Mouse (Mus musculus): ENCODE results near the gene Rnf39. TPM values are rescaled to one million over a fixed set of nuclear protein-coding genes. Genes with fewer than 3 reads are reported as not detected.

The Rnf39 gene
- polyA plus RNA-seq, 1 experiment from 2014 or later: 0.13 TPM

- no peaks in the 10 kb centered on the region for H3K4me1 ChIP-seq
- H3K4me2 ChIP-seq: no peak overlapping the region
- ATAC-seq (replicated peaks; ENCODE audit: low FRiP score): no peak
- WGBS: 9% methylated on average over 2 of the region's 2 CpGs
- H3K27ac ChIP-seq: no peak overlapping the region
- H3K9me3 ChIP-seq (replicated peaks): no peaks in the 10 kb centered on the region
- H3K36me3 ChIP-seq: no peaks in the 10 kb centered on the region
- peaks cover 17% of the 10 kb centered on the region for H3K27me3 ChIP-seq
- no peak overlapping the region for H3K9ac ChIP-seq
- H3K4me3 ChIP-seq (replicated peaks): no peak overlapping the region
Observed at GRCm38 (mm10) chr17:36914108-36914507, 28.6 kb upstream of the Rnf39 start.

DNA sequence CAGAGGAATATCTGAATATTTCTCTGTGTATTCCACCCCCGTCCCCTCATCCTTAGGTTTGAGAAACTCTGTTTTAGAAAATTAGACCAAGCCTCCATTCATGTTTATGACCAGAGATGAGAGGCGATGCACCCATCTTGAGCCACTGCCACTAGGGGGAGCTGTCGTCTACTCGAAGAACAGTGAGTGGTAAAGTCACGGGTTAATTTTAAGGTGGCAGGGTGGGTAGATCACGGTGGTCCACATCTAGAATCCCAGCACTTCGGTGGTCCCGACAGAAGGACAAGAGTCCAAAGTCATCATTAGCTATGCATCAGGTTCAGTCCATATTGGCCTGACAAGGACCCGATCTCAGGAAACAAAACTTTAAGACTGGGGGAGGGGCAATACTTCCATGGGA lies 27.6 kb upstream of the Rnf39 start:
- Histone ChIP-seq H3K4me1 (no peaks in the 10 kb centered on the region), H3K4me3 (replicated peaks) (no peak overlapping the region), H3K27me3 (peaks cover 13% of the 10 kb centered on the region), H3K9ac (no peak overlapping the region), H3K36me3 (no peaks in the 10 kb centered on the region), H3K4me2 (no peak overlapping the region), H3K9me3 (replicated peaks) (no peaks in the 10 kb centered on the region), H3K27ac (no peak overlapping the region)
- 14% methylated on average over 9 of the region's 9 CpGs for WGBS
- ATAC-seq (replicated peaks; ENCODE audit: low FRiP score): no peak

DNA sequence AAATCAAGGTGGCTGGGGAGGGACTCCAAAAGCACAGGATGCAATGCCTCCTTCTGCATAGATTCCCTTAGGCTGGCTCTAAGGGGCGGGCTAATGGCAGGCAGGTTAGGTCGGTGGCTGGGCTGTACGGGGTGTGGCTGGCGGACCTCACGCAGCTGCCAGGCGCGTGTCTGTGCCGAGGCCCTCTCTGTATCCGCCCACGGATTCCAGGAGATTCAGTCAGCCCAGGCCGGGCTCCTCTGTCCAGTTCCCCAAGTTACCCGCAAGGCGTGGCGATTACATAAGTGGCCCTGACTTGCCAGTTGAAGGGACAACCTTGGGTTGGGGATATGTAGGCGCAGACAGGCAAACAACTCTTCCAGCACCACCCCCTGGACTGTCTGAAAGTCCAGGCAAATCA lies 22.5 kb upstream of the Rnf39 start:
- no peak overlapping the region for H3K4me2 ChIP-seq
- no peaks in the 10 kb centered on the region for H3K36me3 ChIP-seq
- H3K4me3 ChIP-seq (replicated peaks): no peak overlapping the region
- 45% methylated on average over 15 of the region's 15 CpGs for WGBS
- no peak overlapping the region for H3K27ac ChIP-seq
- 0 out of 2 replicates have a peak, but pooled peaks have one; percentile 58 for ATAC-seq (replicated peaks; ENCODE audit: low FRiP score)
- peaks cover 5% of the 10 kb centered on the region for H3K27me3 ChIP-seq
- no peaks in the 10 kb centered on the region for H3K9me3 ChIP-seq (replicated peaks)
- no peak overlapping the region for H3K9ac ChIP-seq
- 0 out of 2 replicates have a peak, but pooled peaks cover 2% of the 10 kb centered on the region for H3K4me1 ChIP-seq

- no peak for ATAC-seq (replicated peaks; ENCODE audit: low FRiP score)
- H3K27me3 ChIP-seq: no peaks in the 10 kb centered on the region
- H3K36me3 ChIP-seq: no peaks in the 10 kb centered on the region
- H3K9me3 ChIP-seq (replicated peaks): no peaks in the 10 kb centered on the region
- 0 out of 2 replicates have a peak, but pooled peaks cover 2% of the 10 kb centered on the region for H3K4me1 ChIP-seq
- no peak overlapping the region for H3K9ac ChIP-seq
- H3K27ac ChIP-seq: no peak overlapping the region
- WGBS: 86% methylated on average over 4 of the region's 4 CpGs
- H3K4me2 ChIP-seq: no peak overlapping the region
- H3K4me3 ChIP-seq (replicated peaks): no peak overlapping the region
Observed at GRCm38 (mm10) chr17:36922715-36923114, 20.0 kb upstream of the Rnf39 start.

DNA sequence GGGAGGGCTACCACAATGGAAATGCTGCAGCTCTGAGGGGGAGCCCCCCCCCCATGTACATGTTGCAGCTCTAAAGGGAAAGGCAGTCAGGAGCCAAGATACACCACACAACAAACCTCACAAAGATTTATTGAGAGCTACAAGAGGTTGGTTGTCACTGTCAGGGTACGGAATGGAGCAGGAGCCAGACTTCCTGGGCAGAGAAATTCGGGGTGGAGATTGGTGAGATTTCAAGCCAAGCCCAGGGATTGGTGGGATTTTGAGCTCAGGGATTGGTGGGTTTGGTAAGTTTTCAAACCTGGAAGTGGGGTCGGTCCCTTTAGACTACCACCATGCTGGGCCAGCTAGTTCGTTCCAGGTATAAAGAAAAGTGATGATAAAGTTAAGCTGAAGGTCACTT lies 19.2 kb upstream of the Rnf39 start:
- ATAC-seq (replicated peaks; ENCODE audit: low FRiP score): no peak
- Histone ChIP-seq H3K27ac (no peak overlapping the region), H3K9ac (no peak overlapping the region), H3K9me3 (replicated peaks) (no peaks in the 10 kb centered on the region), H3K36me3 (no peaks in the 10 kb centered on the region), H3K4me1 (0 out of 2 replicates have a peak, but pooled peaks cover 2% of the 10 kb centered on the region), H3K4me3 (replicated peaks) (no peak overlapping the region), H3K4me2 (no peak overlapping the region), H3K27me3 (no peaks in the 10 kb centered on the region)
- WGBS: 64% methylated on average over 4 of the region's 4 CpGs

- Histone ChIP-seq H3K36me3 (no peaks in the 10 kb centered on the region), H3K9me3 (replicated peaks) (no peaks in the 10 kb centered on the region), H3K4me1 (peaks cover 4% of the 10 kb centered on the region; the same call in 1 of the 2 replicates), H3K4me2 (no peak overlapping the region), H3K9ac (no peak overlapping the region), H3K27me3 (no peaks in the 10 kb centered on the region), H3K27ac (no peak overlapping the region), H3K4me3 (replicated peaks) (no peak overlapping the region)
- WGBS: 43% methylated on average over 10 of the region's 10 CpGs
- ATAC-seq (replicated peaks; ENCODE audit: low FRiP score): no peak
Observed at GRCm38 (mm10) chr17:36927496-36928120, 15.1 kb upstream of the Rnf39 start.

DNA sequence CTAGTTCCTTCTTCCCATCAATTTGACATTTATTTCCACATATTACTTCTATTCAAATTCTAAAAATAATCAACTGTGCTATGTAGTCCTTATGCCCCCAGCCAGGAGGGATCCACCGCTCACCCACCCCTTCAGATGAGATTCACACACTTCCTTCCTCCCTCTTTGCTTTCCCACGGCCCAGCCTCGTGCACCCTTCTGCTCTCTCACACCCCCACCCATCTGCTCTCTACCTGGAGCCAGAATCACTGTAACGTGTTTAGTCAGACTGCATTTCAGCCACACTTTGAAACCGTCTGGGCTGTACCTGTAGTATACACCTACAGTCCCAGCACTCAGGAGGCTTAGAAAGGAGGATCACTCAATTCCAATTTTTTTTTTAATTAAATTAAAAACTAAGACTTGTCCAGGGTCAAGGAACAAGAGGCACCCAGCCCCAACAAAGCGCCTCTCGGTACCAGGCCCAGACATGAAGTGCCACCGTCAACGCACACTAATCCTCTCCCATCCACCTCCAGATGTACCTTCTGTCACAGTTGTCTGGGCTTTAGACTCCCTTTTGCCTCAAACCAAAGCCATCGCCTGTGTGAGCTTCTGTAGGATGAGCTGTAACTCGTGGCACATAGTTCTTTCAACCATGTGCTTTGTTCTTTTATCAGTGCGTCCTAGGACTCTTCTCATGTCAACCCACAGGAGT lies 13.3 kb upstream of the Rnf39 start:
- Histone ChIP-seq H3K27me3 (no peaks in the 10 kb centered on the region), H3K4me1 (peaks cover 4% of the 10 kb centered on the region; the same call in 1 of the 2 replicates), H3K9ac (no peak overlapping the region), H3K36me3 (no peaks in the 10 kb centered on the region), H3K9me3 (replicated peaks) (no peaks in the 10 kb centered on the region), H3K4me3 (replicated peaks) (no peak overlapping the region), H3K4me2 (no peak overlapping the region), H3K27ac (no peak overlapping the region)
- no peak for ATAC-seq (replicated peaks; ENCODE audit: low FRiP score)
- WGBS: 73% methylated on average over 12 of the region's 12 CpGs

DNA sequence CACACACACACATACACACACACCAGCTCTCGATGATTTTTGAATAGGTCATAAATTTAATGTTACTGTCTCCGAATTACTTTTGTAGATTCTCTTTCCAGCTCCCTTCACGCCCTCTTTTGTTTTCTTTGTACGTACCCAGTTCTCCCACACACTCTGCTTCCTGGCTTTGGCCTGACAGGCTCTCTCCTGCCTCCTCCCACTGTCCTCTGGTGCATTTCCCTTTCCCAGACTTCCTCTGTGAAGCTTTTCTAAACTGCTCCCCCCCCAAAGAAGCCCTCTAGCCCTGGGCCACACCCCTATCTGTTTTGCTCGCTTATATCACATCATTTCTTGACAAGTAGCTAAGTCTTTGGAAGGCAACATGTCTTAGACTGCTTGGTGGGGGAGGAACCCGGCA lies 12.5 kb upstream of the Rnf39 start:
- Histone ChIP-seq H3K36me3 (no peaks in the 10 kb centered on the region), H3K4me2 (no peak overlapping the region), H3K9ac (no peak overlapping the region), H3K27ac (no peak overlapping the region), H3K27me3 (no peaks in the 10 kb centered on the region), H3K9me3 (replicated peaks) (no peaks in the 10 kb centered on the region), H3K4me3 (replicated peaks) (no peak overlapping the region), H3K4me1 (peaks cover 4% of the 10 kb centered on the region; the same call in 1 of the 2 replicates)
- no peak for ATAC-seq (replicated peaks; ENCODE audit: low FRiP score)
- WGBS: 36% methylated on average over 6 of the region's 6 CpGs

DNA sequence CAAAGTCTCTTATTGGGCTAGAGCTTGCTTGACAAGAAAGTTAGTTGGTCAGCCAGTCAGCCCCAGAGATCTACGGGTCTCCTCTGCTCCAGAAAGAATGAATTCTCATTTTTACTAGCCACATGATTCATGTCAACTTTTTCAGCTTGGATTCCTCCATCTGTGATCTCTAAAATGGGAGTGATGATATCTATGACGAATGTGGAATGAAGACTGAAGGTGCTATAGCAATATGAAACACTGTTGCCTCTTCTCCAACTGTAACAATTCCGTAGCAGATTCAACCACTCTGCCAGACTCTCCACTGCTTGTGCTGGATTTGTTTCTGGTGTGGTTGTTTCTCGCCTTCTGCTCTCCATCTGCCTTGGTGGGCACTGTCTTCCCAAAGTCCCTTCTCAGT lies 11.6 kb upstream of the Rnf39 start:
- Histone ChIP-seq H3K9me3 (replicated peaks) (no peaks in the 10 kb centered on the region), H3K4me2 (no peak overlapping the region), H3K36me3 (no peaks in the 10 kb centered on the region), H3K4me3 (replicated peaks) (no peak overlapping the region), H3K4me1 (peaks cover 4% of the 10 kb centered on the region; the same call in 1 of the 2 replicates), H3K27me3 (peaks cover 5% of the 10 kb centered on the region), H3K27ac (no peak overlapping the region), H3K9ac (no peak overlapping the region)
- ATAC-seq (replicated peaks; ENCODE audit: low FRiP score): no peak
- 84% methylated on average over 4 of the region's 4 CpGs for WGBS

DNA sequence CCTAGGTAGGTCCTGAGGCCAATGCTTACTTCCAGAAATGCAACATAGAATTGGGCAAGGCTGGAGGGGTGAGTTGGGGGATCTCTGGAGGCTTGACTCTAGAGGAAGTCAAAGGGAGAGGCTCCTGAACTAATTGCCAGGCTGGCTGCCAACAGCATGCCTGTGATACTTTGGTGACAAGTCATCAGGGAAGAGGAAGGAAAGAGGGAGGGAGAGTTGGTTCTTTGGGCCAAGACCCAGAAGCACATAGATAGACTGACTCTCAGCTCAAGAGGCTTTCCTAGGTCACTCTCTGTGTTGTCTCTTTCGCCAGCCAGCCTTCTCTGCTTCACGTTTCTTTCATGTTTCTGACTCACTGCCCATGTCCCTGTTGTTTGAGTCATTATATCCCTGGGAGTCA lies 10.9 kb upstream of the Rnf39 start:
- Histone ChIP-seq H3K9me3 (replicated peaks) (no peaks in the 10 kb centered on the region), H3K36me3 (no peaks in the 10 kb centered on the region)
- WGBS: 66% methylated on average over 2 of the region's 2 CpGs

GRCm38 (mm10) chr17:36938056-36938455 lies 4.7 kb upstream of the Rnf39 start:
- H3K4me3 ChIP-seq (replicated peaks): no peak overlapping the region
- H3K27me3 ChIP-seq: peaks cover 42% of the 10 kb centered on the region
- H3K9me3 ChIP-seq (replicated peaks): no peaks in the 10 kb centered on the region
- WGBS: 81% methylated on average over 2 of the region's 2 CpGs
- H3K9ac ChIP-seq: no peak overlapping the region
- no peak overlapping the region for H3K4me2 ChIP-seq
- no peak for ATAC-seq (replicated peaks; ENCODE audit: low FRiP score)
- H3K36me3 ChIP-seq: no peaks in the 10 kb centered on the region
- no peak overlapping the region for H3K27ac ChIP-seq
- H3K4me1 ChIP-seq: peaks cover 8% of the 10 kb centered on the region

More for the DNA sequence above, 10.9 kb upstream of the Rnf39 start:
- no peak overlapping the region for H3K4me2 ChIP-seq
- no peak for ATAC-seq (replicated peaks; ENCODE audit: low FRiP score)
- H3K4me3 ChIP-seq (replicated peaks): no peak overlapping the region
- H3K4me1 ChIP-seq: peaks cover 4% of the 10 kb centered on the region; the same call in 1 of the 2 replicates
- no peak overlapping the region for H3K9ac ChIP-seq
- no peak overlapping the region for H3K27ac ChIP-seq
- H3K27me3 ChIP-seq: peaks cover 5% of the 10 kb centered on the region

DNA sequence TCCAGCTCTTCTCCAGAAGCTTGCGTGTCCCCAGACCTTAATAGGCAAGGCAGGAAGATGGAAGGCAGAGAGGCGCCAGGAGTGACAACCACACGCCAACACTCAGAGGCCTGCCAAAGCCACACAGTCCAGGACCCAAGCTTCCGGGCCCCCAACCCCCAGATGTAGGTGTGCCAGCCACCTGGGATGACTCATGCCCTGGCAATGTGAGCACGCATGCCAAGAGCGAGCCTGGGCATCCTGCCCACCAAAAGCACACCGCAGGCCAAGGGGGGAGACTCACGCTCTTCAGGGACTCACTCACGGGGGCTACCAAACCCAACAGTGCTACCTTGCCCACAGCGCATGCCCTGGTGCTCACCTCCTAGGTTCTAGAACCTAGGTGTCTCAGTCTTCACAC lies 327 bp upstream of the Rnf39 start:
- Histone ChIP-seq H3K9ac (no peak overlapping the region), H3K9me3 (replicated peaks) (no peaks in the 10 kb centered on the region), H3K27me3 (peaks cover 77% of the 10 kb centered on the region), H3K36me3 (no peaks in the 10 kb centered on the region), H3K4me2 (peak overlapping the region; percentile 77), H3K4me1 (peaks cover 30% of the 10 kb centered on the region), H3K27ac (no peak overlapping the region), H3K4me3 (replicated peaks) (peak overlapping the region; percentile 46)
- WGBS: 46% methylated on average over 10 of the region's 10 CpGs
- ATAC-seq (replicated peaks; ENCODE audit: low FRiP score): 0 out of 2 replicates have a peak, but pooled peaks have one; percentile 13
